Mouse (Mus musculus): ENCODE data around the gene Cyp4x1.
"Not testable (repeated sequence)": the region's sequence is repeated elsewhere in the genome, so short reads cannot be mapped to it uniquely, and the experiment has no call there.

The Cyp4x1 gene

GRCm38 (mm10) chr4:115133621-115134295, at the start of gene Cyp4x1:
TSS of gene Cyp4x1 (minus strand) at chr4:115134281.
- DNase-seq, result no peak

- DNase-seq, result not testable (repeated sequence)
Observed at GRCm38 (mm10) chr4:115176201-115176600, 42.1 kb upstream of the Cyp4x1 start.

- no peak for DNase-seq
Observed at GRCm38 (mm10) chr4:115174694-115175353, 40.7 kb upstream of the Cyp4x1 start.

GRCm38 (mm10) chr4:115158963-115159362, 24.9 kb upstream of the Cyp4x1 start:
- not testable (repeated sequence) for DNase-seq

DNA sequence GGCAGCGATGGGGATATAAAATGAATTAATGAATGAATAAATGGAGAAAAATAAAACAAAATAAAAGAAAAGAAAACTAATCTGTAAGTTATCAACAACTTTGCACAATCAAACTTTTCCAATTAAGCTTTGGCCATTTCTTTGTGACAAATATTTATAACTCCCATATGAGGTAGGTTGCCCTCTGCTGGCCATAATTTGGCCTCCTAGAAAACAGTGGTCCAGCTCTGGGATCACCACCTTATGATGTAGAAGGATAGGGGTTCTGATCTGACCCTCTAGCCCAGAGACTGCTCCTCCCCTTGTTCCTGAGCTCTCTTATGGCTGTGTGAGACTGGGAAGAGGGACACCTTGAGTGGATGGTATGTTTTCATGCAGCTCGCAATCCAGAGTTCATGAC, 20.6 kb upstream of the Cyp4x1 start:
- no peak for DNase-seq

DNA sequence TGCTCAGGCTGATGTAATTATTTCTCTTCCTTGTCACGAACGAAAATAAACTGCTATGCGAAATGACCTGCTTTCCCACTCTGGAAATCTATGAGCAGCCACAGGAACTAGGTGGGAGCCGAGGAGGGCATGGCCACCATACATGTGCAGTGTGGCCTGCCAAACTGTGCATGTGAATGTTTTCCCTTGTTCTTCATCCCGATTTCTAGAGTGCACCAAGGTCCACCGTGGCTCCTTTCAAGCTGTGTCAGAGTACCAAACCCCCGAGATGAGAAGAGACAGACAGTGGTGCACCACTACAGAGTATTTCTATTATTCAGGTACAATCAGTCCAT, 182 bp upstream of the Cyp4x1 start:
- DNase-seq, result no peak

DNA sequence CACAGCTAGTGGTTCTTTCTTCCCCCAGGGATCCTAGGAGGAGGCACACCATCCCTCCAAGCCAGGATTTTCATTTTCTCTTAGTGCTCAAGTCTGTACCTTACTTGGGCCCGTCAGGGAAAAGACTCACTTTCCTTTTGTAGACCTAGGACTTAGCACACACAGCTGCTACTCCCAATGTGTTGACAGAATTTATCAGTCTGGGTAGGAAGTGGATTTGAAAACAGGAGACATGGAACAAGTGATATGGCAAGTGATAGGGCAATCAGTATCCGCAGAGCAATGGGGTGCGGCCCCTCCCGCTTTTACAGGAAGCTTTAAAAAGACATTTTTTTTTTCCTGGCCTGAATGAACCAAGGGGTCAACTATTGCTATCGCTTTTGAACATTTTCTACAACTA, 996 bp downstream of the Cyp4x1 start:
- no peak for DNase-seq

DNA sequence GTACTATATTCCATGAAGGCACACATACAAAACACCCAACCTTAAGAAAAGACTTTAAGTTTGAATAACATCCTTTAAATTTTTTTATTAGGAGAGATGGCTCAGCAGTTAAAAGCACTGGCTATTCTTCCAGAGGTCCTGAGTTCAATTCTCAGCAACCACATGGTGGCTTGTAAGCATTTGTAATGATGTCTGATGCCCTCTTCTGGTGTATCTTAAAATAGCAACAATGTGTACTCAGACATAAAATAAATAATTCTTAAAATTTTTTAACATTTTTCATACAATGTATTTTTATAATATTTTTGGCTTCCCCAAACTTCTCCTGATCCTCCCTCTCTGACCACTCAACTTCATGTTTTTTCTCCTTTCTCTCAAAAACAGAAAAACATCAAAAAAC, 9.4 kb downstream of the Cyp4x1 start:
- DNase-seq, result no peak

DNA sequence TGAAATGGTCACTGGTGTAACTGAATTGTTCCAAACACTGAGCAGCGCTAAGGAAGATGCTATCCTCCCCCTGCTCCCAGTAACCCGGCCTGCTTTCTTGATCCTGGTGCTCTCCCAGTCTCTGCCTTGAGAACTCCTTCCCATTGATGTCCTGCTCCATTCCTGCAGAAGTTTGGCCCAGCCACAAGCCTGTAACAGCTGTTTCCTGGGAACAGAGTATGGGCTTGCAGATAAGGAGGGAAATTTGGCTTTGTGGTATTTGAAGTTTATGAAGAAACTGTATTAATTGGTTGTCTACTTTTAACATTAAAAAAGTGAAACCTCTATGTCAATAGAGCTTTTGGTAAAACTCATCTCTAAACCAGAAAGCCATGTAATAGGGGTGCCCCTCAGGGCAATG, 10.6 kb downstream of the Cyp4x1 start:
- DNase-seq, result no peak

DNA sequence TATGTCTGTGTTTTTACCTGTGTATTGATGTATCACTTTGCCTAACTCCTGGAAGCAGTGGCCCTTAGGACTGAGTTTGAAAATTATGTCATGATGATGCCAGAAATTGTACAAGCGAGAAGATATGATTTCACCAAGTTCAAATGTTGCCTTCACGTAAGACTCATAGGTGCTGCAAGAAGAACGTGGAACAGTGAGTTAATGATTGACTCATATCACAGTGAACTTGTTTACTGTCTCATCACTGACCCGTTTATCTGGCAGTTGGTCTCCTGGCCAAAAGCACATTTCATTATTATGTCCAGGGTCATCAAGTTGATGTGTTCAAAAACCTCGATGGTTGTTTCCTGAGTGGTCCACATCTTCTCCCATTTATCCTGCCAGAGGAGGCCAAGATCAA, 12.5 kb downstream of the Cyp4x1 start:
- DNase-seq, result no peak

DNA sequence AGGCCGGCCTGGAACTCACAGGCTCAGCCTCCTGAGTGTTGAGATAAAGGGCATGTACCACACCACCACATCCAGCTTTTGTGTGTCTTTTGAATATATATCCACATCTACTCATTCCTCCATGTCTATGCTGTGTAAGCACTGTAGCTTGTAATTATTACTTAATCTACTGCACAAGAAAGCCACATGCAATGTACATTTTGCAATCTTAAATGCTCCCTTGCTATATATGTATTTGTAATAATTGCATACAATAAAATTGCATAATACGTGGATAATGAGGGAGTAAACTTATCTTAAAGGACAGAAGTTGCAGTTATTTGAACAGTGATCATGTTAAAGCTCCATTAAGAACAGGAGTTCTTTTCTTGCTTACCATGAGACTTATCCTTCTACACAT, 12.9 kb downstream of the Cyp4x1 start:
- no peak for DNase-seq

DNA sequence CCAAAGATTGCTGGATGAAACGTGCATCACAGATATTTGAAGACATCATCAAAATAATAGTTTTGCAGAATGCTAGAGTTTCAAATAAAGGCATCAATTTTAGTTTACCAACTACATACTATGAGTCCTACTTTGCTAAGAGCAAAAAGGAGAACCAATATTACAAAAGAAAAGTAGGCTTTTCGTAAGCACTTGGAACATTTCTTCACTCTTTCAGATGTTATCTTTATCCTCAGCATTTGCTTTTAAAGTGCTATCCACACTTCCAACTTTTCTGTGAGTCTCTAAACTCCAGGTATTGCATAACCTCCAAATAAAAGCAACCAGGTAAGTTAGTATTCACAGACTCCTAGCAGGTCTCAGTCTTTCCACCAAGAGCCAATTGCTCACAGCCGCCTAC, 14.4 kb downstream of the Cyp4x1 start:
- no peak for DNase-seq

DNA sequence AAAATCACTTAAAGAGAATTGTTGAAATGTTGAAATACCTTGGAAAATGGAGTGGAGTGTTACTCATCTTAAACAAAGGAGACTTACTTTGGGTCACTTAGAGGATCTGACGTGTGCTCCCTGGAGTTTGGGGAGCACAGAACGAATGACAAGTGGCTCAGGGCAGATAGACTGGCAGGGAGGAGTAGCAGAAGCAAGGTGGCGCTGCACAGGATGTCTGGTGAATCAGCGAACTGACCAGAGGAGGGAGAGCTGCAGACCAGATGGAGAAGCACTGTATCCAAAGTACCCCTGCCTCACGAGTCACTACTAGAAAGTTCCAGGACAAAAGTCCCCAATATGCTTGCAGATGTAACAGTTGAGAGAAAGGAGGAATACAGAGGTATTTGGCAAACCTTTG, 20.8 kb downstream of the Cyp4x1 start:
- no peak for DNase-seq

GRCm38 (mm10) chr4:115111167-115111566, 22.9 kb downstream of the Cyp4x1 start:
- no peak for DNase-seq

DNA sequence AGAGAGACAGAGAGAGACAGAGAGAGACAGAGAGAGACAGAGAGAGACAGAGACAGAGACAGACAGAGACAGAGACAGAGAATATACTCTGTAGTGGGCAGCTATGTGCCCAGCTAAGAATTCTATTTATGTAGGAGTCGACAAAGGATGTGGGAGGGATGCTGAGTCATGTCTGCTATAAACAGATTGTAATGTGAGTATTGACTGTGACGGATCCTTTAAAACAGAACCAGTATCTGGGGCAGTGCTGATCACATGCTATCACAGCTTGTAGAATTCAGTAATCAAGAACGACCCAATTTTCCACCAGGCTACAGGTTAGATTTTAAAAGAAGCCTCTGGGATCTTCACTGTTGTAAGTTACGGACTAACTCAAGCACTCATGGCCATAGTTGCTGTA, 30.6 kb downstream of the Cyp4x1 start:
- no peak for DNase-seq

DNA sequence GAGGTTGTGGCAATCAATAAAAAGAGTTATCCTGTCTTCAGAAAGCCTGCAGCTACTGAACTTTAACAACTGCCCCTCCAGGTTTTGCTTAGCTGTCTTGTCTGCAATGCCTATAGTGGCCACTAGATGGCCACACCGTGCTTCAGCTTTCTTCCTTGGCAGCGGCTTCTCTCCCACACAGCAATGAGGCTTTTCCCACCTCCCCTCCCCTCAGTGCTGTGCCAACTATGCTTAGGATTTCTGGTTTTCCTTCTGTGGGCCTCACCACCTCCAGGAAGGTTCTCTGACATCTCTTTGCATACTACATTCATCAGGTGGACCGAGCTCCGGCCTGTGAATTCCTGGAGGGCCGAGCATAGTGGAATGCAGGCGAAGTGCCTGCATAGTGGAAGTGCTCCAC, 32.4 kb downstream of the Cyp4x1 start:
- DNase-seq, result peak; percentile 75

DNA sequence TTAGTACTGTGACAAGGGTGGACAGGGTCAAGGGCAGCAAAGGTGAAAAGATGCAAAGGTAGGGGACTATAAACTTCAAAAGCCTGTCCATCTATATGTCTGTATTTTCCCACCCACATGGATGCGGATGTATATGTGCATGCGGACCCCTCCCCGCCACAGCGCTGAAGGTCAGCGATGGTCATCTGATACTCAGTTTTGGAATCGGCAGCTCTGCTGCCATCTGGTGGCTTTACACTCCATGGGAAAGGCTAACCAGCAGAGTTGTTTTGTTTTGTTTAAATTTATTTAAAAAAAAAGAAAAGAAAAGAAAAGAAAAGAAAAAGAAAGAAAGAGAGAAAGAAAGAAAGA, 37.0 kb downstream of the Cyp4x1 start:
- peak; percentile 56 for DNase-seq

DNA sequence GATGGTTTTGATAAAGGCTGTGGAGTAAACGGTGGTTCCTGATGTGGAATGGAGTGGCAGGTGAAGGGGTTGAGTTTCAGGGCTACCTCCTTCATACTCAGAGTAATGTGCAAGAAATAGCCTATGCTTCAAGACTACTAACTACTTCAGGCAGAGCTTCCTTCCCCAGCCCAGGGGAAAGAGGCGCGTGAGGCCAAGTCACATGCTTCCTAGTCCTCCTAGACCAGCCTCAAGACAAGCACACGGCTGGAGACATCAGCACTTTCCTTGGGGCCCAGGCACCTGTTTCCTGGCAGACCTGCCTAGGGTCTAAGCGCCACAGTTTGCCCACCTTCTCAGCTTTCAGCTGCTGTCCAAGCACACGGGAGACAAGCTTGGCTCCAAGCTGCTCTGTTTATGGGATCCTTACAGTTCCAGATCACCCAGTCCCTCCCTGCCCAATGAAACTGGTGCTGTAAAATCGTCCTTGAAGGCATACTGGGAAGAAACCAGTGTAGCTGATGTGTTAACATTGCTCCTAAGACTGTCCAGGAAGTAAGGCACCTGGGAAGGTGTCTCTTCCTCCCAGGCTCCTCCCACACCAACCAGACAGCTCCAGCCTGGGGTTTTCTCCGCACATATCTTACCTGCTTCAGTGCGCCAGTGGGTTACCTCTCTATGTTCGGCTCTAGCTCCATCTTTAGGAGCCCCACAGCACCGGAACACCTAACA, 37.5 kb downstream of the Cyp4x1 start:
- peak; percentile 11 for DNase-seq

- peak; percentile 56 for DNase-seq
Observed at GRCm38 (mm10) chr4:115095671-115096434, 38.2 kb downstream of the Cyp4x1 start.

GRCm38 (mm10) chr4:115094056-115094455, 40.0 kb downstream of the Cyp4x1 start:
- no peak for DNase-seq

- no peak for DNase-seq
Observed at GRCm38 (mm10) chr4:115093331-115093864, 40.7 kb downstream of the Cyp4x1 start.

DNA sequence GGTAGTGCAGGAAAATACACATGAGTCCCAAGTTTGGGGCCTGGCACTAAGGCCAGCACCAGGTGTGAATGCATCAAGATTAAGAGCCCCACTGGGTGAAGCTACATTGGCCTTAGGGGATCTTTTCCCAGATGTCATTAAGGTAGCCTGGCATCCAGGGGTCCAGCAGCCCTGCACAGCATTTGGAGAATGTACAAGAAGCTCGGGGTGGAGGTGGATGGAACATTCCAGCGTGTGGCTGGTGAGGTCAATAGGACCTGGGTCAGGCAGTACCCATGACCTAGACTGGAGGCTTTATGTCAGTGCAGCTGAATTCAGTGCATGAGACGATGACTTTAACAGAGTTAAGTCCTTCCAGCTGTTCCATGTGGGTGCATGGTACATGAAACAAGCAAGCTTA, 42.3 kb downstream of the Cyp4x1 start:
- DNase-seq, result no peak

DNA sequence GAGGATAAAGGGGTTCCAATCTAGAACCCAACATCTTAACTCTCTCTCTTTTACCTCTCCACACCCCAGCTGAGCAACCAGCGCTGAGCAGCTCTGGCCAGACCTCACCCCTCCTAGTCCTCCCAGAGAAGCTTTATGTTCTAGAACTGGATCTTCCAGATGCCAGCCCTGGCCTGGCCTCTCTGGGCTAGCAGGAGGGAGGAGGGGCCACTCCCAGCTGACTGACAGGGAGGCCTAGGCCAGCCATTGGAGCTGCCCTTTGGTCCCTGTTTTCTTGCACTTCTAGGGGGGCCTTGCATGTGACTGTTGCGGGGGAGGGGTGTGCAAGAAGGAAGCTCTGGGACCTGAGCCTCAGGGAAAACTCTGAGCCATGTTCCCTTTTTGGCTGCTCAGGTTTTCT, 43.5 kb downstream of the Cyp4x1 start:
- peak; percentile 30 for DNase-seq

All from lung, postnatal 36 days (tissue).